Mouse (Mus musculus): ENCODE data around the gene Fxyd1. TPM values are rescaled to one million over a fixed set of nuclear protein-coding genes. Genes with fewer than 3 reads are reported as not detected.
A peak's percentile ranks its signal among the peaks of the same experiment; 100 is the strongest.

The Fxyd1 gene
- polyA plus RNA-seq, 1 experiment = 119 TPM

DNA sequence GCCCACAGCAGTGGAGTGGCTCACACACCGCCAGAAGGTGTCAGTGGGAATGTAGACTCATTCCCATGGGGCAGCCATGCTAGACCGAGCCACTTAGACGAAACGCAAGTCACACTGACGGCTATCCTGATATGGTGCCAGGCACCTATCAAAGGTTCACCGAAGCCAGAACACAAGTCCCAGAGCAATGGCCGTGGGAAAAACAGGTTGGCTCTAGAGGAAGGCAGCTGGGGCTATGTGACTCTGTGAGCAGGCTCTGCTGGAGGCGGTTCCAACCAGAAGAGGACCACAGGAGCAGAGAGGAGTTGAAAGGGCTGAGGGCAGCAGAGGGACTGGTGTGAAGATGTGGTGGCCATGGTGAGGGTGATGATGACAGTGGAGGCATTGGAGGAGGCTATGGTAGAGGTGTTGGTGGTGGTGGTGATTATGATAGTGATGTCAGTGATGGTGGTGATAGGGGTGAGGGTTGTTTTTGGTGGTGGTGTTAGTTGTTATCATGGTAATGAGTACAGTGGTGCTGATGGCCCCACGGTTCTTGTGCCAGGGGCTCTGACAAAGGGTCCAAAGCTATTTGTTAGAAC lies 29.3 kb upstream of the Fxyd1 start:
- WGBS = 82% methylated on average over 9 of the region's 9 CpGs
- Histone ChIP-seq H3K4me1 (ENCODE audit: control insufficient read depth, insufficient read depth, low read length) (no peaks in the 10 kb centered on the region), H3K27me3 (replicated peaks; ENCODE audit: control insufficient read depth, insufficient read depth, low read length) (no peaks in the 10 kb centered on the region), H3K4me3 (ENCODE audit: insufficient read depth, low read depth, low read length) (no peak overlapping the region), H3K27ac (ENCODE audit: insufficient read depth, low read depth, low read length) (no peak overlapping the region), H3K36me3 (ENCODE audit: control insufficient read depth, insufficient read depth, low read length) (no peaks in the 10 kb centered on the region)
- no peak for DNase-seq
- TF ChIP-seq CTCF (conservative IDR thresholded peaks at IDR 0.05; ENCODE audit: insufficient read depth, insufficient read length, low read depth, low read length) = no peak
- TF ChIP-seq POLR2A (IDR thresholded peaks at IDR 0.05; ENCODE audit: low read depth, low read length) = no peak

- Histone ChIP-seq H3K36me3 (ENCODE audit: control insufficient read depth, insufficient read depth, low read length) (no peaks in the 10 kb centered on the region), H3K4me1 (ENCODE audit: control insufficient read depth, insufficient read depth, low read length) (no peaks in the 10 kb centered on the region), H3K4me3 (ENCODE audit: insufficient read depth, low read depth, low read length) (no peak overlapping the region), H3K27ac (ENCODE audit: insufficient read depth, low read depth, low read length) (no peak overlapping the region), H3K27me3 (replicated peaks; ENCODE audit: control insufficient read depth, insufficient read depth, low read length) (no peaks in the 10 kb centered on the region)
- TF ChIP-seq POLR2A (IDR thresholded peaks at IDR 0.05; ENCODE audit: low read depth, low read length) (no peak), CTCF (conservative IDR thresholded peaks at IDR 0.05; ENCODE audit: insufficient read depth, insufficient read length, low read depth, low read length) (no peak)
- 39% methylated on average over 3 of the region's 3 CpGs for WGBS
- peak; percentile 49 for DNase-seq
These were observed 28.2 kb upstream of the Fxyd1 start for GRCm38 (mm10) chr7:31085171-31085570.

DNA sequence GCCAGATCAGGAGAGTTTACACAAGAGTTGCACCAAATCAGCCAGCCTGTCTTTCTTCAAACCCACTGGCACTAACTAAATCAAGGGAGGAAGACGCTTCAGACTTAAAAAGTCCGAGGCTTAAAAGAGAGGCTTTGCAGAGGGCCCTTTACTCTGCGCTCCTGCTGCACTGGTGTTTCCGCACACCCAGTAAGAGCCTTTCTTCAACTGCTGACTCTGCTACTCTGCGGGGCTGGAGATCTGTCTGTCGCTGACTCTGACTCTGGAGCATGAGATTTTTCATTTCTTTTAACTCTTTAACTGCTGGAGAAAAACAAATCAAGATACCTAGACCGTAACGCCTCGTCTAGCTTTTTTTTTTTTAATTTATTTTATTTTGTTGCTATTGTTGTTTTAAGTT lies 27.1 kb upstream of the Fxyd1 start:
- Histone ChIP-seq H3K27ac (ENCODE audit: insufficient read depth, low read depth, low read length) (no peak overlapping the region), H3K36me3 (ENCODE audit: control insufficient read depth, insufficient read depth, low read length) (no peaks in the 10 kb centered on the region), H3K4me1 (ENCODE audit: control insufficient read depth, insufficient read depth, low read length) (no peaks in the 10 kb centered on the region), H3K4me3 (ENCODE audit: insufficient read depth, low read depth, low read length) (no peak overlapping the region), H3K27me3 (replicated peaks; ENCODE audit: control insufficient read depth, insufficient read depth, low read length) (no peaks in the 10 kb centered on the region)
- no peak for DNase-seq
- TF ChIP-seq CTCF (conservative IDR thresholded peaks at IDR 0.05; ENCODE audit: insufficient read depth, insufficient read length, low read depth, low read length) (no peak), POLR2A (IDR thresholded peaks at IDR 0.05; ENCODE audit: low read depth, low read length) (no peak)
- 66% methylated on average over 9 of the region's 9 CpGs for WGBS

DNA sequence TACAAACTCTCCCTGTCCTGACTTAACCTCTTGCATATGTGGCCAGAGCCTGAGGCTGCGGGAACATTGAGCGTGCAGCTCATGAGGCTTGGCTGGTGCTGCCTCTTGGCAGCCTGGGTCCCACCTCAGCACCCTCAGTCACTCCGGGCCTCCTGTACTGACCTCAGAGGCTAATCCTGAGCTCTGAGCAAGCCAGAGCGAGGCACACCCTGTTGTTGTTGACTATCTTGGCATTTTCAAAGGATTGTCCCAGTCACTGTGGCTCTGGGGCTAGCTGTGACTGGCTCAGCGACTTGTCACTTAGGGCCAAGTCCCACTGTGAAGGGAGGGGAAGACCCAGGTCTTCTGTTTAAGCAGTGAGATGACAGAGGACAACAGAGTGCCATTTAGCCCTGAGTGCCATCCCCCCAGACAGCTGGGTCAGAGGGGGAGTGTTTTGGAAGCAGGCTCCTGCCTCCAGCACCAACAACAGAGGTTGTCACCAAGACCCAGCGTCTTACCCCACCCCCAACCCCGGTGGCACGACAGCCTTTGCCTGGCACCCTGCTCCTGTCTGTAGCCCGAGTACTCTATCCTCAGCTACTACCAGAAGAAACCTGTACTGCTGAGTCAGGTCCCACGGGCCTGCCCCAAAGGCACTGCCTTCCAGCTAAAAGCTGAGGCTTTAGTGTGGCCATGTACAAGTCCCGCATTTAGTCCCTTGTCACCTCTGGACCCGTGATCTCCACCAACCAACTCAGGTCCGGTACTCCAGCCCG lies 26.0 kb upstream of the Fxyd1 start:
- WGBS = 63% methylated on average over 14 of the region's 14 CpGs
- TF ChIP-seq CTCF (conservative IDR thresholded peaks at IDR 0.05; ENCODE audit: insufficient read depth, insufficient read length, low read depth, low read length) = no peak
- no peak for TF ChIP-seq POLR2A (IDR thresholded peaks at IDR 0.05; ENCODE audit: low read depth, low read length)
- H3K36me3 ChIP-seq (ENCODE audit: control insufficient read depth, insufficient read depth, low read length) = no peaks in the 10 kb centered on the region
- no peaks in the 10 kb centered on the region for H3K4me1 ChIP-seq (ENCODE audit: control insufficient read depth, insufficient read depth, low read length)
- no peak overlapping the region for H3K4me3 ChIP-seq (ENCODE audit: insufficient read depth, low read depth, low read length)
- H3K27me3 ChIP-seq (replicated peaks; ENCODE audit: control insufficient read depth, insufficient read depth, low read length) = no peaks in the 10 kb centered on the region
- peak; percentile 35 for DNase-seq
- H3K27ac ChIP-seq (ENCODE audit: insufficient read depth, low read depth, low read length) = no peak overlapping the region

GRCm38 (mm10) chr7:31082106-31082505 lies 25.1 kb upstream of the Fxyd1 start:
- Histone ChIP-seq H3K27ac (ENCODE audit: insufficient read depth, low read depth, low read length) (no peak overlapping the region), H3K4me1 (ENCODE audit: control insufficient read depth, insufficient read depth, low read length) (no peaks in the 10 kb centered on the region), H3K36me3 (ENCODE audit: control insufficient read depth, insufficient read depth, low read length) (no peaks in the 10 kb centered on the region), H3K4me3 (ENCODE audit: insufficient read depth, low read depth, low read length) (no peak overlapping the region), H3K27me3 (replicated peaks; ENCODE audit: control insufficient read depth, insufficient read depth, low read length) (no peaks in the 10 kb centered on the region)
- TF ChIP-seq POLR2A (IDR thresholded peaks at IDR 0.05; ENCODE audit: low read depth, low read length) (no peak), CTCF (conservative IDR thresholded peaks at IDR 0.05; ENCODE audit: insufficient read depth, insufficient read length, low read depth, low read length) (no peak)
- DNase-seq = no peak

GRCm38 (mm10) chr7:31081106-31081505 lies 24.1 kb upstream of the Fxyd1 start:
- H3K4me1 ChIP-seq (ENCODE audit: control insufficient read depth, insufficient read depth, low read length) = no peaks in the 10 kb centered on the region
- H3K27me3 ChIP-seq (replicated peaks; ENCODE audit: control insufficient read depth, insufficient read depth, low read length) = no peaks in the 10 kb centered on the region
- TF ChIP-seq POLR2A (IDR thresholded peaks at IDR 0.05; ENCODE audit: low read depth, low read length) = no peak
- TF ChIP-seq CTCF (conservative IDR thresholded peaks at IDR 0.05; ENCODE audit: insufficient read depth, insufficient read length, low read depth, low read length) = no peak
- H3K36me3 ChIP-seq (ENCODE audit: control insufficient read depth, insufficient read depth, low read length) = no peaks in the 10 kb centered on the region
- H3K4me3 ChIP-seq (ENCODE audit: insufficient read depth, low read depth, low read length) = no peak overlapping the region
- DNase-seq = no peak
- no peak overlapping the region for H3K27ac ChIP-seq (ENCODE audit: insufficient read depth, low read depth, low read length)
- 64% methylated on average over 1 of the region's 1 CpGs for WGBS

- Histone ChIP-seq H3K27me3 (replicated peaks; ENCODE audit: control insufficient read depth, insufficient read depth, low read length) (no peaks in the 10 kb centered on the region), H3K4me3 (ENCODE audit: insufficient read depth, low read depth, low read length) (no peak overlapping the region), H3K4me1 (ENCODE audit: control insufficient read depth, insufficient read depth, low read length) (no peaks in the 10 kb centered on the region), H3K27ac (ENCODE audit: insufficient read depth, low read depth, low read length) (no peak overlapping the region), H3K36me3 (ENCODE audit: control insufficient read depth, insufficient read depth, low read length) (no peaks in the 10 kb centered on the region)
- DNase-seq = no peak
- TF ChIP-seq CTCF (conservative IDR thresholded peaks at IDR 0.05; ENCODE audit: insufficient read depth, insufficient read length, low read depth, low read length) (no peak), POLR2A (IDR thresholded peaks at IDR 0.05; ENCODE audit: low read depth, low read length) (no peak)
- WGBS = 68% methylated on average over 3 of the region's 3 CpGs
These were observed 23.6 kb upstream of the Fxyd1 start for GRCm38 (mm10) chr7:31080611-31081010.
